In the genomic region with DNA sequence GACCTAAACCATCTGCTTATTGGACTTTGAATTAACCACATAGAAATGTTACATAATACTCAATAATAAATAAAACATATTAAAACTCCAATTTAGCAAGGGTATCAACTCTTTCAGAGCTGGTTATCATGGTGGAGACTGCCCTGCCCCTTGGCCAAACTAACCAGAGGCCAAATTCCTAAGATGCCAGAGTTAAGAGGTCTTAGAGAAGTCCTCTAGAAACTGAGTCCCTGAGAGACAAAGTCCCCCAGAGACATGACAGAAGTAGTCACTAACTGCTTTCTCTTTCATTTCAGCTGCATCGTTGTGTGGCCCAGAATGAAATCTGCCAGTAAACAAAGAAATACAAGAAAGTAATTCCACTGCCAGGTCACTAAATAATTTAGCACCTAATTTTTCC, we compare ENCODE assay signal across 14 mouse cellular contexts.
A peak's percentile ranks its signal among the peaks of the same experiment; 100 is the strongest.
DNase-seq lines count a peak whose midpoint lies in the region; ATAC-seq and TF ChIP-seq lines count a peak whose summit lies in the region.
"Had no signal": no experiment of that assay in that cellular context is flagged by ENCODE, and none has a peak within 500 bp of the region (broad histone marks: within the 10 kb centered on the region; RNA-seq: fewer than 3 reads in every experiment).

No protein-coding gene starts in this region.

- H3K9ac ChIP-seq in heart, adult 2 months (ENCODE audit: low read depth, low read length), result peak overlapping the region; percentile 30; the same call in 1 of the 2 replicates
- no peak overlapping the region for H3K9ac ChIP-seq in lung, embryonic 15.5 days
- no peak overlapping the region for H3K9ac ChIP-seq in heart, embryonic 15.5 days
- H3K9ac ChIP-seq in stomach, embryonic 15.5 days, result no peak overlapping the region
- H3K9ac ChIP-seq: hindbrain, embryonic 15.5 days; kidney, embryonic 15.5 days had no signal

- intact Hi-C loops in heart, adult 2 months (cut with DNase I), result loop anchor here (2.0 kb wide), 1 partner anchor 37 kb away; no protein-coding TSS in a partner anchor

- H3K4me1 ChIP-seq in heart, adult 2 months (ENCODE audit: control insufficient read depth, insufficient read depth, low read length), result peaks cover 24% of the 10 kb centered on the region
- peaks cover 47% of the 10 kb centered on the region for H3K4me1 ChIP-seq in lung, embryonic 15.5 days
- peaks cover 36% of the 10 kb centered on the region for H3K4me1 ChIP-seq in heart, embryonic 15.5 days (replicated peaks)
- 0 out of 2 replicates have a peak, but pooled peaks cover 4% of the 10 kb centered on the region for H3K4me1 ChIP-seq in stomach, embryonic 15.5 days
- H3K4me1 ChIP-seq: megakaryocyte, embryonic 14.5 days had no signal

- TF ChIP-seq CTCF in heart, adult 2 months (IDR thresholded peaks at IDR 0.05), result no peak

- H3K79me2 ChIP-seq in heart, adult 2 months (replicated peaks; ENCODE audit: control insufficient read depth, insufficient read depth, low read length), result peaks cover 6% of the 10 kb centered on the region

- no peaks in the 10 kb centered on the region for H3K27me3 ChIP-seq in heart, adult 2 months (ENCODE audit: control insufficient read depth, insufficient read depth, low read length)
- no peaks in the 10 kb centered on the region for H3K27me3 ChIP-seq in lung, embryonic 15.5 days
- no peaks in the 10 kb centered on the region for H3K27me3 ChIP-seq in heart, embryonic 15.5 days
- H3K27me3 ChIP-seq in stomach, embryonic 15.5 days (replicated peaks), result no peaks in the 10 kb centered on the region
- H3K27me3 ChIP-seq: hindbrain, embryonic 15.5 days; kidney, embryonic 15.5 days; megakaryocyte, embryonic 14.5 days had no signal

- 3% methylated on average over 1 of the region's 1 CpGs for WGBS in heart, adult 2 months
- 15% methylated on average over 1 of the region's 1 CpGs for WGBS in lung, embryonic 15.5 days
- 13% methylated on average over 1 of the region's 1 CpGs for WGBS in heart, embryonic 15.5 days
- WGBS in stomach, embryonic 15.5 days, result 15% methylated on average over 1 of the region's 1 CpGs

- no peak for TF ChIP-seq POLR2A in heart, adult 2 months (IDR thresholded peaks at IDR 0.05; ENCODE audit: insufficient read depth, low read depth, low read length)

- H3K9me3 ChIP-seq in lung, embryonic 15.5 days, result no peaks in the 10 kb centered on the region
- H3K9me3 ChIP-seq in heart, embryonic 15.5 days (replicated peaks), result no peaks in the 10 kb centered on the region
- no peaks in the 10 kb centered on the region for H3K9me3 ChIP-seq in stomach, embryonic 15.5 days
- H3K9me3 ChIP-seq: hindbrain, embryonic 15.5 days; kidney, embryonic 15.5 days had no signal

- H3K36me3 ChIP-seq in heart, adult 2 months (ENCODE audit: control insufficient read depth, insufficient read depth, low read length), result peaks cover 55% of the 10 kb centered on the region
- peaks cover 32% of the 10 kb centered on the region for H3K36me3 ChIP-seq in lung, embryonic 15.5 days
- peaks cover 14% of the 10 kb centered on the region for H3K36me3 ChIP-seq in heart, embryonic 15.5 days
- peaks cover 12% of the 10 kb centered on the region; the same call in 1 of the 2 replicates for H3K36me3 ChIP-seq in stomach, embryonic 15.5 days
- H3K36me3 ChIP-seq: hindbrain, embryonic 15.5 days had no signal

- no peak for ATAC-seq in lung, embryonic 15.5 days (ENCODE audit: borderline replicate concordance, extremely low read depth, low FRiP score, low TSS enrichment)
- no peak for ATAC-seq in heart, embryonic 15.5 days (replicated peaks; ENCODE audit: insufficient number of reproducible peaks, insufficient read depth, low FRiP score, low read depth)
- no peak for ATAC-seq in stomach, embryonic 15.5 days (ENCODE audit: insufficient read depth, low FRiP score, low read depth)

- no peak for TF ChIP-seq EP300 in heart, adult 2 months (IDR thresholded peaks at IDR 0.05; ENCODE audit: insufficient read depth, low read depth, low read length)

- H3K27ac ChIP-seq in heart, adult 2 months, result peak overlapping the region; percentile 76
- H3K27ac ChIP-seq in lung, embryonic 15.5 days, result peak overlapping the region; percentile 67
- H3K27ac ChIP-seq in heart, embryonic 15.5 days, result peak overlapping the region; percentile 76
- H3K27ac ChIP-seq in stomach, embryonic 15.5 days, result 0 out of 2 replicates have a peak overlapping the region, but pooled peaks have one; percentile 40
- H3K27ac ChIP-seq: hindbrain, embryonic 15.5 days; kidney, embryonic 15.5 days had no signal

- H3K4me2 ChIP-seq in lung, embryonic 15.5 days, result peak overlapping the region; percentile 41
- H3K4me2 ChIP-seq in heart, embryonic 15.5 days, result peak overlapping the region; percentile 53
- no peak overlapping the region for H3K4me2 ChIP-seq in stomach, embryonic 15.5 days
- H3K4me2 ChIP-seq: kidney, embryonic 15.5 days had no signal

- H3K4me3 ChIP-seq in heart, adult 2 months, result peak overlapping the region; percentile 28
- H3K4me3 ChIP-seq in lung, embryonic 15.5 days, result no peak overlapping the region
- 0 out of 2 replicates have a peak overlapping the region, but pooled peaks have one; percentile 17 for H3K4me3 ChIP-seq in heart, embryonic 15.5 days
- H3K4me3 ChIP-seq in stomach, embryonic 15.5 days (replicated peaks), result no peak overlapping the region
- H3K4me3 ChIP-seq: hindbrain, embryonic 15.5 days; kidney, embryonic 15.5 days; megakaryocyte, embryonic 14.5 days had no signal

- DNase-seq in heart, adult 2 months, result no peak
- no peak for DNase-seq in heart, adult 11 months
- no peak for DNase-seq in lung, postnatal 10 days
- DNase-seq in adrenal gland, postnatal 10 days, result no peak
- no peak for DNase-seq in cerebellum, postnatal 4 days (ENCODE audit: low spot score in 2 of 2)
- DNase-seq: cerebellum, adult 18-20 months; liver; thymus, adult 18-20 months had no signal

Comparison
In these comparisons a context has a peak if more than half of its experiments do, and no peak if none do; other contexts are left out.
1. H3K4me3 ChIP-seq: peak in heart, adult 2 months (single experiment) and heart, embryonic 15.5 days (single experiment); none in lung, embryonic 15.5 days (single experiment) and stomach, embryonic 15.5 days (single experiment).
2. Peak in every context shown above with its lines, with median percentiles within 50 percentile points of each other: H3K27ac ChIP-seq.